Mouse (Mus musculus): ENCODE measurements around the gene Wdhd1.

Wdhd1 gene

GRCm38 (mm10) chr14:47276036-47276603 is 537 bp downstream of the Wdhd1 start:
- peak; percentile 36 for DNase-seq

- DNase-seq, result peak; percentile 33
Measured at GRCm38 (mm10) chr14:47275417-47275816, 1.2 kb downstream of the Wdhd1 start.

- DNase-seq, result no peak
Measured at GRCm38 (mm10) chr14:47273751-47274150, 2.9 kb downstream of the Wdhd1 start.

GRCm38 (mm10) chr14:47269706-47270105 is 7.0 kb downstream of the Wdhd1 start:
- DNase-seq, result no peak

GRCm38 (mm10) chr14:47269056-47269455 is 7.6 kb downstream of the Wdhd1 start:
- DNase-seq, result no peak

GRCm38 (mm10) chr14:47265829-47266228 is 10.8 kb downstream of the Wdhd1 start:
- DNase-seq, result no peak

GRCm38 (mm10) chr14:47264866-47265265 is 11.8 kb downstream of the Wdhd1 start:
- no peak for DNase-seq

GRCm38 (mm10) chr14:47249839-47250238 is 26.8 kb downstream of the Wdhd1 start:
- no peak for DNase-seq

- no peak for DNase-seq
Measured at GRCm38 (mm10) chr14:47242753-47243152, 33.9 kb downstream of the Wdhd1 start.

GRCm38 (mm10) chr14:47241046-47241445 is 35.6 kb downstream of the Wdhd1 start:
- DNase-seq, result no peak

GRCm38 (mm10) chr14:47240600-47240999 is 36.1 kb downstream of the Wdhd1 start:
- no peak for DNase-seq

GRCm38 (mm10) chr14:47237286-47237685 is 39.4 kb downstream of the Wdhd1 start:
- DNase-seq, result no peak

- DNase-seq, result no peak
Measured at GRCm38 (mm10) chr14:47236491-47236890, 40.2 kb downstream of the Wdhd1 start.

GRCm38 (mm10) chr14:47234526-47235250 is 42.0 kb downstream of the Wdhd1 start:
- no peak for DNase-seq

- no peak for DNase-seq
Measured at GRCm38 (mm10) chr14:47234032-47234431, 42.6 kb downstream of the Wdhd1 start.

GRCm38 (mm10) chr14:47233602-47234001 is 43.1 kb downstream of the Wdhd1 start:
- no peak for DNase-seq

GRCm38 (mm10) chr14:47229796-47230376 is 46.8 kb downstream of the Wdhd1 start:
- no peak for DNase-seq

GRCm38 (mm10) chr14:47225931-47226330 is 50.7 kb downstream of the Wdhd1 start:
- DNase-seq, result no peak

GRCm38 (mm10) chr14:47224476-47225325 is 52.0 kb downstream of the Wdhd1 start:
- DNase-seq, result no peak

GRCm38 (mm10) chr14:47222631-47223450 is 53.8 kb downstream of the Wdhd1 start:
- no peak for DNase-seq

- DNase-seq, result no peak
Measured at GRCm38 (mm10) chr14:47221567-47221966, 55.1 kb downstream of the Wdhd1 start.

GRCm38 (mm10) chr14:47220231-47221025 is 56.2 kb downstream of the Wdhd1 start:
- DNase-seq, result no peak

Measured in embryo, embryonic 11 days (tissue).